Comparison of ENCODE assay signal across 30 mouse cellular contexts in genomic region chr1:170892279-170892678, GRCm38 (mm10). TPM values are rescaled to one million over a fixed set of nuclear protein-coding genes. Genes with fewer than 3 reads are reported as not detected.
A peak's percentile ranks its signal among the peaks of the same experiment; 100 is the strongest.
DNase-seq lines count a peak whose midpoint lies in the region; TF ChIP-seq lines count a peak whose summit lies in the region.
"Had no signal": no experiment of that assay in that cellular context is flagged by ENCODE, and none has a peak within 500 bp of the region (broad histone marks: within the 10 kb centered on the region; RNA-seq: fewer than 3 reads in every experiment).

No protein-coding gene starts in this region.

- TF ChIP-seq EP300 in ES-Bruce4 (IDR thresholded peaks at IDR 0.05; ENCODE audit: insufficient read depth, low read depth, low read length): peak; percentile 84

- no peak for TF ChIP-seq CTCF in ES-Bruce4 (IDR thresholded peaks at IDR 0.05; ENCODE audit: low read depth, low read length)

- H3K9ac ChIP-seq in ES-Bruce4 (ENCODE audit: low read depth, poor library complexity, severe bottlenecking): no peak overlapping the region
- H3K9ac ChIP-seq in ES-E14 (ENCODE audit: insufficient read depth, low read depth, low read length, poor library complexity, severe bottlenecking): no peak overlapping the region

- H3K27ac ChIP-seq in ES-Bruce4 (ENCODE audit: insufficient read depth, low read length) (peak overlapping the region; percentile 100), ES-E14 (ENCODE audit: insufficient read depth, low read depth, low read length, poor library complexity, severe bottlenecking) (peak overlapping the region; percentile 72; the same call in 1 of the 2 replicates)

- H3K36me3 ChIP-seq in ES-Bruce4 (ENCODE audit: control insufficient read depth, insufficient read depth, low read length, poor library complexity, severe bottlenecking): no peaks in the 10 kb centered on the region
- no peaks in the 10 kb centered on the region for H3K36me3 ChIP-seq in ES-E14 (ENCODE audit: control insufficient read depth, insufficient read depth, low read length, poor library complexity, severe bottlenecking)
- H3K36me3 ChIP-seq: G1E had no signal

- peaks cover 6% of the 10 kb centered on the region for H3K4me1 ChIP-seq in ES-Bruce4 (ENCODE audit: control insufficient read depth, insufficient read depth, low read length)
- peaks cover 3 to 17% of the 10 kb centered on the region in 2 experiments; a peak in 3 of 4 replicates for H3K4me1 ChIP-seq in ES-E14 (ENCODE audit: control insufficient read depth in 2 of 2, insufficient read depth in 2 of 2, low read length in 2 of 2, poor library complexity in 1 of 2)

- TF ChIP-seq POLR2A in ES-Bruce4 (IDR thresholded peaks at IDR 0.05; ENCODE audit: insufficient read depth, low read length): no peak

- in situ Hi-C loops in ES-E14 (cut with MboI; ENCODE audit: low sequenced_read_pairs in 2 of 2, unreplicated experiment in 2 of 2): loop anchor here (25.0 kb wide), 2 partner anchors 95 to 345 kb away; partner anchors contain the start of genes Apoa2 (in 1 of the 2), Fcer1g (in 1 of the 2) and Fcgr2b (in 1 of the 2)

- H3K9me3 ChIP-seq in ES-Bruce4 (replicated peaks; ENCODE audit: control insufficient read depth, insufficient read depth, low read length, poor library complexity, severe bottlenecking): no peaks in the 10 kb centered on the region
- H3K9me3 ChIP-seq in ES-E14 (ENCODE audit: control insufficient read depth, insufficient read depth, low read depth, low read length): no peaks in the 10 kb centered on the region
- H3K9me3 ChIP-seq: G1E had no signal

- H3K4me3 ChIP-seq in ES-Bruce4 (ENCODE audit: low read depth, low read length): no peak overlapping the region
- no peak overlapping the region for H3K4me3 ChIP-seq in ES-E14 (ENCODE audit: insufficient read depth in 1 of 2, low read depth in 1 of 2, low read length in 2 of 2, poor library complexity in 1 of 2, severe bottlenecking in 1 of 2)

- DNase-seq in ES-E14 (ENCODE audit: low read depth, low spot score) (no peak), R1 (ENCODE audit: low read depth, low spot score) (peak; percentile 63)
- no peak for DNase-seq in ovary, postnatal 14 days (ENCODE audit: low spot score)
- no peak for DNase-seq in ovary, adult 18-20 months (ENCODE audit: low spot score)
- no peak for DNase-seq in c-Kit-positive CD71-positive TER-119-positive erythroid progenitor cells, embryonic 14.5 days (ENCODE audit: low spot score)
- DNase-seq: adrenal gland, adult 2 months; adrenal gland, adult 8-10 months; adrenal gland, postnatal 10 days; adrenal gland, postnatal 14 days; adrenal gland, postnatal 25 days; adrenal gland, postnatal 36 days; B cell, adult 2 months; cerebellum, adult 11 months; cerebellum, adult 11-12 months; cerebellum, adult 18-20 months; cerebellum, adult 2 months; cerebellum, adult 8-10 months; cerebellum, adult 9-10 months; cerebellum, adult 9-11 months had no signal

- H3K27me3 ChIP-seq in ES-Bruce4 (ENCODE audit: control insufficient read depth, insufficient read depth, low read length, poor library complexity, severe bottlenecking): no peaks in the 10 kb centered on the region
- H3K27me3 ChIP-seq: CH12.LX, Patski had no signal

TF ChIP-seq in ES-E14, 5 proteins besides CTCF, POLR2A, EP300 and RAD21:
- TF ChIP-seq ZC3H11A (IDR thresholded peaks at IDR 0.05; ENCODE audit: borderline replicate concordance, low read depth, low read length) (no peak), MAFK (IDR thresholded peaks at IDR 0.05; ENCODE audit: insufficient read depth, low read depth, low read length) (no peak), ZNF384 (IDR thresholded peaks at IDR 0.05; ENCODE audit: low read depth, low read length) (no peak), CHD2 (IDR thresholded peaks at IDR 0.05; ENCODE audit: low read depth, low read length) (no peak), HCFC1 (IDR thresholded peaks at IDR 0.05; ENCODE audit: borderline replicate concordance, insufficient read depth, low read length) (no peak)

RNA-seq across cellular contexts. Expression of gene Dusp12, which starts 6.9 kb away (rescaled TPM):
- 43.1 and 45.9 TPM in 2 replicates for polyA plus RNA-seq in ES-Bruce4 (2011; ENCODE audit: insufficient read depth, insufficient read length, low read depth, missing spikeins)
- 35.0 and 47.6 TPM in 2 replicates for total RNA-seq in ES-E14 (2012; rRNA removed)

RNA-seq across cellular contexts. Expression of gene Gm26620, which starts 7.4 kb away (rescaled TPM):
- polyA plus RNA-seq in ES-Bruce4 (2011; ENCODE audit: insufficient read depth, insufficient read length, low read depth, missing spikeins): not detected in 2 replicates
- total RNA-seq in ES-E14 (2012; rRNA removed): 2.8 and 3.5 TPM in 2 replicates
- polyA plus RNA-seq: activated CD4-positive, CD25-positive, alpha-beta regulatory T cell, adult 4 months; CD4-positive, CD25-positive, alpha-beta regulatory T cell, adult 4 months had no signal

RNA-seq across cellular contexts. Expression of gene Fcrlb, which starts 20.5 kb away (rescaled TPM):
- polyA plus RNA-seq in ES-Bruce4 (2011; ENCODE audit: insufficient read depth, insufficient read length, low read depth, missing spikeins): not detected in 2 replicates
- 0.16 TPM in 1 of 2 replicates, not detected in the other for total RNA-seq in ES-E14 (2012; rRNA removed)
- total RNA-seq: adrenal gland, adult 18-20 months; adrenal gland, adult 2 months; adrenal gland, adult 8-10 months; adrenal gland, postnatal 14 days; adrenal gland, postnatal 25 days; adrenal gland, postnatal 36 days; adrenal gland, postnatal 4 days; CH12.LX; G1E; MEL had no signal
- polyA plus RNA-seq: activated CD4-positive, CD25-positive, alpha-beta regulatory T cell, adult 4 months; C2C12; CD4-positive, CD25-positive, alpha-beta regulatory T cell, adult 4 months; G1E had no signal

RNA-seq across cellular contexts. Expression of gene Atf6, which starts 24.7 kb away (rescaled TPM):
- polyA plus RNA-seq in ES-Bruce4 (2011; ENCODE audit: insufficient read depth, insufficient read length, low read depth, missing spikeins): 23.7 and 24.1 TPM in 2 replicates
- total RNA-seq in ES-E14 (2012; rRNA removed): 33.2 and 39.0 TPM in 2 replicates

RNA-seq across cellular contexts. Expression of gene Fcrla, which starts 35.1 kb away (rescaled TPM):
- polyA plus RNA-seq in ES-Bruce4 (2011; ENCODE audit: insufficient read depth, insufficient read length, low read depth, missing spikeins): not detected in 2 replicates
- not detected in 2 replicates for total RNA-seq in ES-E14 (2012; rRNA removed)
- polyA plus RNA-seq: brain, embryonic 14.5 days; C2C12; Patski had no signal
